In the genomic region with DNA sequence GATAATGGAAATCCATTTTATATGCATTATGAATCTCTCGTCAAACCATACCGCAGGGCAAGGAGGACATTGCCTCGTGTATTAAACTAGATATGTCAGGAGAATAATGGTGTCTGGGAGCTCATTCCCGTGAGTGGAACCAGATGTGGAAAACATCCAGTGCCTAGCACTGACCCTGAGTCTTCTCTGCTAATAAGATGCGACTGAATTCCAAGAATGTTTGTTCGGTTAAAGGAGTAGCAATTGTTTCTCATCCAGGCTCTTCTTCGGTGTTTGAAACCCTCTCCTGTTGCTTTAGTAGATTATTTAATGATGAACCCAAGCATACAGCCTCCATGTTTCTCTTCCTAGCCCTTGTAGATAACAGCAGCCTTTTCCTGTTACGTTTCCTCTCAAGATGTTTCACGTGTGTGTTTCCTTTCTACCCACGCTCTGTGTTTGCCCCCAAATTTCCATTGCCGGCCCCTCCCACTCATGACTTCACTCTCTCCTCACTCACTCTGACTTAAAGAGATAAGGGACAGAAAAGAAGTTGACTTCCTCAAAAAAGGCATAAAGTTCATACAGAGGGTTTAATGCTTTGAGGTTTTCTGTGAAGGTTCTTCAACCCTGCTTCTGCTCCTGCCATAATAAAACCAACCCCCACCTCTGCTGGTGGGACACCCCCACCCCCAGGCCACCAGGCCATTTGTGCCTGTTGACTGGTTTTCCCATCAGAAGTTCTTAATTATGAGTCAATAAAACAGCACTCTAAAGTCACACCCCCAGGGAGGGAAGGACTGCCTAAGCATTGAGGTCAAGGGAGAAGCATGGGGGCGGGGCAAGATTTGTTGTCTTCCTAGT, we compare ENCODE assay signal across 8 mouse cellular contexts.
A peak's percentile ranks its signal among the peaks of the same experiment; 100 is the strongest.
DNase-seq lines count a peak whose midpoint lies in the region; ATAC-seq lines count a peak whose summit lies in the region.
"Had no signal": no experiment of that assay in that cellular context is flagged by ENCODE, and none has a peak within 500 bp of the region (broad histone marks: within the 10 kb centered on the region; RNA-seq: fewer than 3 reads in every experiment).

No protein-coding gene starts in this region.

- no peaks in the 10 kb centered on the region for H3K27me3 ChIP-seq in lung, embryonic 16.5 days (ENCODE audit: control insufficient read depth, insufficient read depth, low read depth, low read length)

- H3K4me1 ChIP-seq in lung, embryonic 16.5 days (replicated peaks; ENCODE audit: control insufficient read depth, insufficient read depth, low read length) = peaks cover 4% of the 10 kb centered on the region; the same call in 1 of the 2 replicates

- no peak overlapping the region for H3K4me2 ChIP-seq in lung, embryonic 16.5 days (ENCODE audit: low read depth, low read length)

- H3K9ac ChIP-seq in lung, embryonic 16.5 days (ENCODE audit: low read length) = no peak overlapping the region

- peak; percentile 26; the same call in 1 of the 2 replicates for ATAC-seq in lung, embryonic 16.5 days (ENCODE audit: low read depth)

- no peaks in the 10 kb centered on the region for H3K36me3 ChIP-seq in lung, embryonic 16.5 days (ENCODE audit: control insufficient read depth, insufficient read depth, low read length)

- peak overlapping the region; percentile 31; the same call in 1 of the 2 replicates for H3K27ac ChIP-seq in lung, embryonic 16.5 days (ENCODE audit: low read length)

- H3K4me3 ChIP-seq in lung, embryonic 16.5 days (ENCODE audit: low read length) = no peak overlapping the region
- H3K4me3 ChIP-seq: erythroblast, embryonic 14.5 days had no signal

- 32% methylated on average over 12 of the region's 12 CpGs for WGBS in lung, embryonic 16.5 days

- peaks cover 4% of the 10 kb centered on the region; the same call in 1 of the 2 replicates for H3K9me3 ChIP-seq in lung, embryonic 16.5 days (ENCODE audit: control insufficient read depth, low read length)

- peak; percentile 82 for DNase-seq in T-cell, adult 2 months (ENCODE audit: low spot score)
- peak; percentile 66 for DNase-seq in embryo, embryonic 11 days
- DNase-seq in kidney, adult 11 months = peak; percentile 65
- peak; percentile 59 to 76 for DNase-seq in thymus, adult 18-20 months
- DNase-seq in urinary bladder, postnatal 10 days (ENCODE audit: low spot score) = no peak
- DNase-seq in testis, postnatal 14 days (ENCODE audit: low spot score) = no peak

Comparison
In these comparisons a context has a peak if more than half of its experiments do, and no peak if none do; other contexts are left out.
1. DNase-seq: peak in T-cell, adult 2 months (single experiment), embryo, embryonic 11 days (single experiment), kidney, adult 11 months (single experiment) and thymus, adult 18-20 months (2 of 2); none in urinary bladder, postnatal 10 days (single experiment) and testis, postnatal 14 days (single experiment).